In genomic region chr15:5241304-5242201, GRCm38 (mm10) we compare ENCODE assay signal across 8 mouse cellular contexts. TPM values are rescaled to one million over a fixed set of nuclear protein-coding genes. Genes with fewer than 3 reads are reported as not detected.
A peak's percentile ranks its signal among the peaks of the same experiment; 100 is the strongest.
DNase-seq lines count a peak whose midpoint lies in the region; ATAC-seq and TF ChIP-seq lines count a peak whose summit lies in the region.

No protein-coding gene starts in this region.

- TF ChIP-seq CTCF in G1E (IDR thresholded peaks at IDR 0.05; ENCODE audit: low read depth, low read length): no peak
- peak; percentile 25; the same call in 1 of the 2 replicates for TF ChIP-seq CTCF in embryonic fibroblast, embryonic 13.5 days (IDR thresholded peaks at IDR 0.05; ENCODE audit: borderline replicate concordance, insufficient read depth, low read length)

- H3K27ac ChIP-seq in embryonic fibroblast, embryonic 13.5 days (ENCODE audit: insufficient read depth, low read length): no peak overlapping the region

- intact Hi-C loops in heart, postnatal 25 days (cut with DNase I): loop anchor here (5.0 to 10.0 kb wide), 3 partner anchors 71 to 283 kb away; no protein-coding TSS in a partner anchor

- H3K4me3 ChIP-seq in G1E (ENCODE audit: low read depth, low read length) (peak overlapping the region; percentile 93), myocyte (peak overlapping the region; percentile 51)
- H3K4me3 ChIP-seq in embryonic fibroblast, embryonic 13.5 days (ENCODE audit: insufficient read depth, low read length): peak overlapping the region; percentile 61

- peaks cover 39% of the 10 kb centered on the region for H3K36me3 ChIP-seq in G1E (replicated peaks)
- H3K36me3 ChIP-seq in myocyte (ENCODE audit: control insufficient read depth, insufficient read depth): no peaks in the 10 kb centered on the region

- H3ac ChIP-seq in myocyte (ENCODE audit: control insufficient read depth, insufficient read length): peak overlapping the region; percentile 8

- no peak for TF ChIP-seq POLR2A in embryonic fibroblast, embryonic 13.5 days (IDR thresholded peaks at IDR 0.05; ENCODE audit: low read depth, low read length)
- no peak for TF ChIP-seq POLR2A in myocyte (IDR thresholded peaks at IDR 0.05; ENCODE audit: insufficient read length, low read depth)

- peaks cover 38% of the 10 kb centered on the region for H3K79me2 ChIP-seq in myocyte (ENCODE audit: control insufficient read depth, insufficient read depth)

- H3K4me1 ChIP-seq in G1E (ENCODE audit: insufficient read depth, low read depth, low read length): peaks cover 56% of the 10 kb centered on the region
- H3K4me1 ChIP-seq in embryonic fibroblast, embryonic 13.5 days (ENCODE audit: control insufficient read depth, insufficient read depth, low read length): no peaks in the 10 kb centered on the region; the same call in 1 of the 2 replicates

- H3K4me2 ChIP-seq in myocyte (ENCODE audit: low read depth): peak overlapping the region; percentile 100

- peak; percentile 11; the same call in 1 of the 2 replicates for ATAC-seq in G1E (ENCODE audit: extremely low read depth, insufficient number of reproducible peaks, low FRiP score, poor library complexity, severe bottlenecking)

- DNase-seq in adrenal gland, postnatal 14 days: peak; percentile 35
- no peak for DNase-seq in adrenal gland, adult 18-20 months (ENCODE audit: low spot score in 2 of 2)
- peak; percentile 54 for DNase-seq in G1E (ENCODE audit: low spot score)
- DNase-seq in heart, postnatal 25 days (ENCODE audit: low spot score): peak; percentile 21
- DNase-seq in liver: peak; percentile 70
- DNase-seq in thymus, postnatal 4 days: peak; percentile 70

- H3K27me3 ChIP-seq in G1E (ENCODE audit: insufficient read depth, low read length) (no peaks in the 10 kb centered on the region), myocyte (ENCODE audit: control insufficient read depth, insufficient read depth, insufficient read length) (no peaks in the 10 kb centered on the region)

- H3K9me3 ChIP-seq in G1E (replicated peaks): no peaks in the 10 kb centered on the region

TF ChIP-seq in myocyte, 11 proteins besides CTCF, POLR2A, EP300 and RAD21:
- TF ChIP-seq MAX (IDR thresholded peaks at IDR 0.05; ENCODE audit: low read depth): no peak
- no peak for TF ChIP-seq USF1 (IDR thresholded peaks at IDR 0.05; ENCODE audit: low read depth)
- no peak for TF ChIP-seq MYOG (IDR thresholded peaks at IDR 0.05; ENCODE audit: control insufficient read depth in 1 of 3, insufficient read depth in 1 of 3, insufficient read length in 2 of 3, low read depth in 2 of 3)
- no peak for TF ChIP-seq CEBPB (IDR thresholded peaks at IDR 0.05; ENCODE audit: insufficient read depth, poor library complexity, severe bottlenecking)
- TF ChIP-seq TCF3 (IDR thresholded peaks at IDR 0.05; ENCODE audit: insufficient read length, low read depth): no peak
- TF ChIP-seq SRF (IDR thresholded peaks at IDR 0.05; ENCODE audit: control insufficient read depth, insufficient read length, low read depth): no peak
- TF ChIP-seq MYOD1 (IDR thresholded peaks at IDR 0.05; ENCODE audit: control insufficient read depth in 1 of 3, insufficient read length in 2 of 3, low read depth in 2 of 3): no peak
- TF ChIP-seq E2F4 (IDR thresholded peaks at IDR 0.05; ENCODE audit: insufficient read depth): no peak
- TF ChIP-seq REST (IDR thresholded peaks at IDR 0.05; ENCODE audit: insufficient read depth, insufficient read length): no peak
- TF ChIP-seq POLR2AphosphoS2 (IDR thresholded peaks at IDR 0.05; ENCODE audit: insufficient read length, low read depth): no peak

RNA-seq across cellular contexts. Expression of gene Ptger4, which starts 2.4 kb away (rescaled TPM):
- 4.0 and 5.6 TPM in 2 replicates for total RNA-seq in adrenal gland, postnatal 14 days (2021)
- 1 to 10 TPM; 1.1 to 1.3 TPM for total RNA-seq in adrenal gland, adult 18-20 months (2021)
- 19.4 and 20.5 TPM in 2 replicates for total RNA-seq in G1E (2014; fragmentation: Nextera tagmentation)
- total RNA-seq in G1E (2017): 6.9 and 7.7 TPM in 2 replicates
- polyA plus RNA-seq in G1E (2012): 14.9 and 15.9 TPM in 2 replicates
- polyA plus RNA-seq in embryonic fibroblast, embryonic 13.5 days (2011; ENCODE audit: insufficient read length, low read depth, missing spikeins): 4.0 and 4.3 TPM in 2 replicates
- total RNA-seq in heart, postnatal 25 days (2021): 1 to 10 TPM; 2.5 to 2.6 TPM
- 0.95 TPM for polyA plus RNA-seq in myocyte (2012; fragmentation: generic; extraction: Trizol)

RNA-seq across cellular contexts. Expression of gene Ttc33, which starts 56.2 kb away (rescaled TPM):
- total RNA-seq in adrenal gland, postnatal 14 days (2021): 53.1 and 54.6 TPM in 2 replicates
- total RNA-seq in adrenal gland, adult 18-20 months (2021): 10 to 100 TPM; 37.4 to 51.1 TPM
- 14.8 and 26.0 TPM in 2 replicates for total RNA-seq in G1E (2014; fragmentation: Nextera tagmentation)
- total RNA-seq in G1E (2017): 63.5 and 64.7 TPM in 2 replicates
- 10.6 and 47.8 TPM in 2 replicates for polyA plus RNA-seq in G1E (2012)
- 23.2 and 28.7 TPM in 2 replicates for polyA plus RNA-seq in embryonic fibroblast, embryonic 13.5 days (2011; ENCODE audit: insufficient read length, low read depth, missing spikeins)
- 10 to 100 TPM; 32.6 to 39.5 TPM for total RNA-seq in heart, postnatal 25 days (2021)
- 17.8 TPM for polyA plus RNA-seq in myocyte (2012; fragmentation: generic; extraction: Trizol)

Comparison
In these comparisons a context has a peak if more than half of its experiments do, and no peak if none do; other contexts are left out.
1. DNase-seq: peak in adrenal gland, postnatal 14 days (single experiment), G1E (single experiment), heart, postnatal 25 days (single experiment), liver (single experiment) and thymus, postnatal 4 days (single experiment); none in adrenal gland, adult 18-20 months (0 of 2).
2. Peak in every context shown above with its lines, with median percentiles within 50 percentile points of each other: H3K4me3 ChIP-seq.